Mouse (Mus musculus): ENCODE measurements around the gene Tgfb3.

Tgfb3 gene

GRCm38 (mm10) chr12:86078553-86079201, at the start of gene Tgfb3:
Gene Tgfb3 (minus strand): TSS chr12:86079041.
- peak; percentile 25 for DNase-seq

GRCm38 (mm10) chr12:86128122-86128521, 49.3 kb upstream of the Tgfb3 start:
- peak; percentile 83 for DNase-seq

GRCm38 (mm10) chr12:86124016-86124415, 45.2 kb upstream of the Tgfb3 start:
- DNase-seq, result no peak

GRCm38 (mm10) chr12:86116295-86116835, 37.5 kb upstream of the Tgfb3 start:
- no peak for DNase-seq

- DNase-seq, result peak; percentile 70
These were observed 31.8 kb upstream of the Tgfb3 start for GRCm38 (mm10) chr12:86110637-86111036.

GRCm38 (mm10) chr12:86109531-86109930, 30.7 kb upstream of the Tgfb3 start:
- peak; percentile 42 for DNase-seq

- DNase-seq, result no peak
These were observed 28.8 kb upstream of the Tgfb3 start for GRCm38 (mm10) chr12:86107645-86108044.

GRCm38 (mm10) chr12:86106086-86106485, 27.2 kb upstream of the Tgfb3 start:
- no peak for DNase-seq

- peak; percentile 38 for DNase-seq
These were observed 26.7 kb upstream of the Tgfb3 start for GRCm38 (mm10) chr12:86105546-86105945.

GRCm38 (mm10) chr12:86104297-86104696, 25.5 kb upstream of the Tgfb3 start:
- DNase-seq, result peak; percentile 46

- DNase-seq, result peak; percentile 63
These were observed 25.0 kb upstream of the Tgfb3 start for GRCm38 (mm10) chr12:86103852-86104251.

- peak; percentile 54 for DNase-seq
These were observed 24.6 kb upstream of the Tgfb3 start for GRCm38 (mm10) chr12:86103391-86103790.

GRCm38 (mm10) chr12:86102686-86103085, 23.8 kb upstream of the Tgfb3 start:
- peak; percentile 83 for DNase-seq

GRCm38 (mm10) chr12:86100711-86101110, 21.9 kb upstream of the Tgfb3 start:
- DNase-seq, result no peak

- no peak for DNase-seq
These were observed 18.9 kb upstream of the Tgfb3 start for GRCm38 (mm10) chr12:86097781-86098180.

- DNase-seq, result no peak
These were observed 17.0 kb upstream of the Tgfb3 start for GRCm38 (mm10) chr12:86095806-86096205.

- DNase-seq, result no peak
These were observed 15.2 kb upstream of the Tgfb3 start for GRCm38 (mm10) chr12:86094075-86094474.

- peak; percentile 59 for DNase-seq
These were observed 12.8 kb upstream of the Tgfb3 start for GRCm38 (mm10) chr12:86091601-86092132.

- DNase-seq, result no peak
These were observed 11.9 kb upstream of the Tgfb3 start for GRCm38 (mm10) chr12:86090764-86091163.

GRCm38 (mm10) chr12:86088042-86088441, 9.2 kb upstream of the Tgfb3 start:
- DNase-seq, result peak; percentile 50

GRCm38 (mm10) chr12:86086550-86086949, 7.7 kb upstream of the Tgfb3 start:
- DNase-seq, result no peak

GRCm38 (mm10) chr12:86085873-86086272, 7.0 kb upstream of the Tgfb3 start:
- DNase-seq, result no peak

GRCm38 (mm10) chr12:86082481-86083012, 3.7 kb upstream of the Tgfb3 start, which contains the start of gene Ift43:
Gene Ift43 (plus strand): TSS chr12:86082541.
- DNase-seq, result peak; percentile 84

- DNase-seq, result peak; percentile 93
These were observed 394 bp upstream of the Tgfb3 start for GRCm38 (mm10) chr12:86079202-86079667.

All from kidney, adult 9 months (tissue).